Mouse (Mus musculus): ENCODE data around the gene Efna4. TPM values are rescaled to one million over a fixed set of nuclear protein-coding genes. Genes with fewer than 3 reads are reported as not detected.
A peak's percentile ranks its signal among the peaks of the same experiment; 100 is the strongest.

The Efna4 gene
- polyA plus RNA-seq, 1 experiment from 2014 or later, result 24.7 TPM

- WGBS, result 19% methylated on average over 21 of the region's 21 CpGs
- peak overlapping the region; percentile 92 for H3K4me2 ChIP-seq (ENCODE audit: low read depth, low read length)
- peak overlapping the region; percentile 51 for H3K4me3 ChIP-seq (ENCODE audit: low read length)
- H3K9me3 ChIP-seq (ENCODE audit: control insufficient read depth, low read length), result no peaks in the 10 kb centered on the region
- H3K27ac ChIP-seq (ENCODE audit: low read length), result no peak overlapping the region
- peaks cover 51% of the 10 kb centered on the region for H3K4me1 ChIP-seq (replicated peaks; ENCODE audit: control insufficient read depth, insufficient read depth, low read length)
- no peaks in the 10 kb centered on the region for H3K36me3 ChIP-seq (ENCODE audit: control insufficient read depth, insufficient read depth, low read length)
- no peak overlapping the region for H3K9ac ChIP-seq (ENCODE audit: low read length)
- peaks cover 39% of the 10 kb centered on the region for H3K27me3 ChIP-seq (ENCODE audit: control insufficient read depth, insufficient read depth, low read depth, low read length)
- no peak for ATAC-seq (ENCODE audit: low read depth)
Observed at GRCm38 (mm10) chr3:89318971-89319590, 18.7 kb downstream of the Efna4 start.

GRCm38 (mm10) chr3:89318316-89318715 lies 19.5 kb downstream of the Efna4 start:
- no peak overlapping the region for H3K4me2 ChIP-seq (ENCODE audit: low read depth, low read length)
- ATAC-seq (ENCODE audit: low read depth), result no peak
- H3K4me3 ChIP-seq (ENCODE audit: low read length), result no peak overlapping the region
- H3K9me3 ChIP-seq (ENCODE audit: control insufficient read depth, low read length), result no peaks in the 10 kb centered on the region
- H3K4me1 ChIP-seq (replicated peaks; ENCODE audit: control insufficient read depth, insufficient read depth, low read length), result peaks cover 51% of the 10 kb centered on the region
- H3K36me3 ChIP-seq (ENCODE audit: control insufficient read depth, insufficient read depth, low read length), result no peaks in the 10 kb centered on the region
- H3K27me3 ChIP-seq (ENCODE audit: control insufficient read depth, insufficient read depth, low read depth, low read length), result peaks cover 39% of the 10 kb centered on the region
- 60% methylated on average over 8 of the region's 8 CpGs for WGBS
- no peak overlapping the region for H3K9ac ChIP-seq (ENCODE audit: low read length)
- H3K27ac ChIP-seq (ENCODE audit: low read length), result no peak overlapping the region

- H3K9me3 ChIP-seq (ENCODE audit: control insufficient read depth, low read length), result no peaks in the 10 kb centered on the region
- no peak for ATAC-seq (ENCODE audit: low read depth)
- peaks cover 48% of the 10 kb centered on the region for H3K4me1 ChIP-seq (replicated peaks; ENCODE audit: control insufficient read depth, insufficient read depth, low read length)
- no peak overlapping the region for H3K4me2 ChIP-seq (ENCODE audit: low read depth, low read length)
- no peak overlapping the region for H3K4me3 ChIP-seq (ENCODE audit: low read length)
- H3K36me3 ChIP-seq (ENCODE audit: control insufficient read depth, insufficient read depth, low read length), result no peaks in the 10 kb centered on the region
- 65% methylated on average over 6 of the region's 6 CpGs for WGBS
- H3K27ac ChIP-seq (ENCODE audit: low read length), result no peak overlapping the region
- H3K27me3 ChIP-seq (ENCODE audit: control insufficient read depth, insufficient read depth, low read depth, low read length), result peaks cover 39% of the 10 kb centered on the region
- H3K9ac ChIP-seq (ENCODE audit: low read length), result no peak overlapping the region
Observed at GRCm38 (mm10) chr3:89317246-89317645, 20.6 kb downstream of the Efna4 start.

GRCm38 (mm10) chr3:89316833-89317232 lies 21.0 kb downstream of the Efna4 start:
- Histone ChIP-seq H3K9ac (ENCODE audit: low read length) (no peak overlapping the region), H3K4me3 (ENCODE audit: low read length) (0 out of 2 replicates have a peak overlapping the region, but pooled peaks have one; percentile 49), H3K9me3 (ENCODE audit: control insufficient read depth, low read length) (no peaks in the 10 kb centered on the region), H3K27ac (ENCODE audit: low read length) (peak overlapping the region; percentile 70), H3K4me2 (ENCODE audit: low read depth, low read length) (peak overlapping the region; percentile 77), H3K36me3 (ENCODE audit: control insufficient read depth, insufficient read depth, low read length) (no peaks in the 10 kb centered on the region), H3K4me1 (replicated peaks; ENCODE audit: control insufficient read depth, insufficient read depth, low read length) (peaks cover 44% of the 10 kb centered on the region), H3K27me3 (ENCODE audit: control insufficient read depth, insufficient read depth, low read depth, low read length) (peaks cover 39% of the 10 kb centered on the region)
- peak; percentile 54 for ATAC-seq (ENCODE audit: low read depth)
- WGBS, result 3% methylated on average over 4 of the region's 4 CpGs

- no peaks in the 10 kb centered on the region for H3K9me3 ChIP-seq (ENCODE audit: control insufficient read depth, low read length)
- H3K4me1 ChIP-seq (replicated peaks; ENCODE audit: control insufficient read depth, insufficient read depth, low read length), result peaks cover 38% of the 10 kb centered on the region
- peak overlapping the region; percentile 77 for H3K4me2 ChIP-seq (ENCODE audit: low read depth, low read length)
- peak; percentile 53 for ATAC-seq (ENCODE audit: low read depth)
- H3K4me3 ChIP-seq (ENCODE audit: low read length), result peak overlapping the region; percentile 49
- H3K27me3 ChIP-seq (ENCODE audit: control insufficient read depth, insufficient read depth, low read depth, low read length), result peaks cover 33% of the 10 kb centered on the region
- H3K27ac ChIP-seq (ENCODE audit: low read length), result peak overlapping the region; percentile 70
- H3K36me3 ChIP-seq (ENCODE audit: control insufficient read depth, insufficient read depth, low read length), result no peaks in the 10 kb centered on the region
- 6% methylated on average over 40 of the region's 40 CpGs for WGBS
- H3K9ac ChIP-seq (ENCODE audit: low read length), result peak overlapping the region; percentile 57
Observed at GRCm38 (mm10) chr3:89315930-89316831, 21.6 kb downstream of the Efna4 start.

- H3K9ac ChIP-seq (ENCODE audit: low read length), result peak overlapping the region; percentile 68
- peak overlapping the region; percentile 77 for H3K4me2 ChIP-seq (ENCODE audit: low read depth, low read length)
- peak; percentile 36 for ATAC-seq (ENCODE audit: low read depth)
- peak overlapping the region; percentile 88 for H3K27ac ChIP-seq (ENCODE audit: low read length)
- H3K36me3 ChIP-seq (ENCODE audit: control insufficient read depth, insufficient read depth, low read length), result no peaks in the 10 kb centered on the region
- H3K9me3 ChIP-seq (ENCODE audit: control insufficient read depth, low read length), result no peaks in the 10 kb centered on the region
- peak overlapping the region; percentile 49 for H3K4me3 ChIP-seq (ENCODE audit: low read length)
- 4% methylated on average over 26 of the region's 26 CpGs for WGBS
- peaks cover 25% of the 10 kb centered on the region for H3K27me3 ChIP-seq (ENCODE audit: control insufficient read depth, insufficient read depth, low read depth, low read length)
- peaks cover 30% of the 10 kb centered on the region for H3K4me1 ChIP-seq (replicated peaks; ENCODE audit: control insufficient read depth, insufficient read depth, low read length)
Observed at GRCm38 (mm10) chr3:89315195-89315929, 22.5 kb downstream of the Efna4 start.

GRCm38 (mm10) chr3:89314791-89315190 lies 23.0 kb downstream of the Efna4 start:
- Histone ChIP-seq H3K4me1 (replicated peaks; ENCODE audit: control insufficient read depth, insufficient read depth, low read length) (peaks cover 24% of the 10 kb centered on the region), H3K9ac (ENCODE audit: low read length) (peak overlapping the region; percentile 68), H3K4me3 (ENCODE audit: low read length) (peak overlapping the region; percentile 49), H3K36me3 (ENCODE audit: control insufficient read depth, insufficient read depth, low read length) (no peaks in the 10 kb centered on the region), H3K27ac (ENCODE audit: low read length) (peak overlapping the region; percentile 88), H3K4me2 (ENCODE audit: low read depth, low read length) (peak overlapping the region; percentile 77), H3K9me3 (ENCODE audit: control insufficient read depth, low read length) (no peaks in the 10 kb centered on the region), H3K27me3 (ENCODE audit: control insufficient read depth, insufficient read depth, low read depth, low read length) (peaks cover 20% of the 10 kb centered on the region)
- WGBS, result 11% methylated on average over 2 of the region's 2 CpGs
- ATAC-seq (ENCODE audit: low read depth), result peak; percentile 24

GRCm38 (mm10) chr3:89314340-89314739 lies 23.5 kb downstream of the Efna4 start:
- Histone ChIP-seq H3K4me1 (replicated peaks; ENCODE audit: control insufficient read depth, insufficient read depth, low read length) (peaks cover 19% of the 10 kb centered on the region), H3K9me3 (ENCODE audit: control insufficient read depth, low read length) (no peaks in the 10 kb centered on the region), H3K9ac (ENCODE audit: low read length) (no peak overlapping the region; the same call in 1 of the 2 replicates), H3K4me3 (ENCODE audit: low read length) (peak overlapping the region; percentile 49), H3K27me3 (ENCODE audit: control insufficient read depth, insufficient read depth, low read depth, low read length) (peaks cover 16% of the 10 kb centered on the region), H3K36me3 (ENCODE audit: control insufficient read depth, insufficient read depth, low read length) (no peaks in the 10 kb centered on the region), H3K4me2 (ENCODE audit: low read depth, low read length) (peak overlapping the region; percentile 77), H3K27ac (ENCODE audit: low read length) (peak overlapping the region; percentile 88)
- 32% methylated on average over 5 of the region's 5 CpGs for WGBS
- peak; percentile 71 for ATAC-seq (ENCODE audit: low read depth)

GRCm38 (mm10) chr3:89308089-89308488 lies 29.7 kb downstream of the Efna4 start:
- Histone ChIP-seq H3K4me1 (replicated peaks; ENCODE audit: control insufficient read depth, insufficient read depth, low read length) (no peaks in the 10 kb centered on the region; the same call in 1 of the 2 replicates), H3K9ac (ENCODE audit: low read length) (peak overlapping the region; percentile 45), H3K4me3 (ENCODE audit: low read length) (no peak overlapping the region), H3K36me3 (ENCODE audit: control insufficient read depth, insufficient read depth, low read length) (no peaks in the 10 kb centered on the region), H3K27me3 (ENCODE audit: control insufficient read depth, insufficient read depth, low read depth, low read length) (no peaks in the 10 kb centered on the region), H3K4me2 (ENCODE audit: low read depth, low read length) (no peak overlapping the region), H3K27ac (ENCODE audit: low read length) (no peak overlapping the region), H3K9me3 (ENCODE audit: control insufficient read depth, low read length) (no peaks in the 10 kb centered on the region)
- 2% methylated on average over 9 of the region's 9 CpGs for WGBS
- peak; percentile 80 for ATAC-seq (ENCODE audit: low read depth)

Measured in lung, embryonic 16.5 days (tissue).